Mouse (Mus musculus): ENCODE results near the gene Ppp1r26. TPM values are rescaled to one million over a fixed set of nuclear protein-coding genes. Genes with fewer than 3 reads are reported as not detected.
A peak's percentile ranks its signal among the peaks of the same experiment; 100 is the strongest.

Gene Ppp1r26
- polyA plus RNA-seq, 1 experiment from 2014 or later = 2.3 TPM

GRCm38 (mm10) chr2:28430846-28431245 lies 15.8 kb upstream of the Ppp1r26 start:
- no peak overlapping the region for H3K27ac ChIP-seq (ENCODE audit: low read depth, low read length)
- ATAC-seq (replicated peaks; ENCODE audit: insufficient number of reproducible peaks, low FRiP score, low TSS enrichment) = no peak
- 0 out of 2 replicates have a peak, but pooled peaks cover 3% of the 10 kb centered on the region for H3K9me3 ChIP-seq (replicated peaks; ENCODE audit: control insufficient read depth, low read length)
- H3K4me2 ChIP-seq = no peak overlapping the region
- H3K9ac ChIP-seq (ENCODE audit: low read depth, low read length) = no peak overlapping the region
- no peaks in the 10 kb centered on the region for H3K36me3 ChIP-seq (ENCODE audit: control insufficient read depth, insufficient read depth, low read length)
- WGBS (ENCODE audit: insufficient replicate concordance) = 37% methylated on average over 6 of the region's 6 CpGs
- no peaks in the 10 kb centered on the region for H3K4me1 ChIP-seq (ENCODE audit: control insufficient read depth, insufficient read depth, low read length)
- no peak overlapping the region for H3K4me3 ChIP-seq (ENCODE audit: low read depth, low read length)
- H3K27me3 ChIP-seq (ENCODE audit: control insufficient read depth, insufficient read depth, low read length) = no peaks in the 10 kb centered on the region

- Histone ChIP-seq H3K36me3 (ENCODE audit: control insufficient read depth, insufficient read depth, low read length) (no peaks in the 10 kb centered on the region), H3K4me1 (ENCODE audit: control insufficient read depth, insufficient read depth, low read length) (no peaks in the 10 kb centered on the region), H3K4me3 (ENCODE audit: low read depth, low read length) (no peak overlapping the region), H3K9ac (ENCODE audit: low read depth, low read length) (no peak overlapping the region), H3K27me3 (ENCODE audit: control insufficient read depth, insufficient read depth, low read length) (no peaks in the 10 kb centered on the region), H3K9me3 (replicated peaks; ENCODE audit: control insufficient read depth, low read length) (0 out of 2 replicates have a peak, but pooled peaks cover 3% of the 10 kb centered on the region), H3K4me2 (no peak overlapping the region), H3K27ac (ENCODE audit: low read depth, low read length) (no peak overlapping the region)
- no peak for ATAC-seq (replicated peaks; ENCODE audit: insufficient number of reproducible peaks, low FRiP score, low TSS enrichment)
- WGBS (ENCODE audit: insufficient replicate concordance) = 25% methylated on average over 1 of the region's 1 CpGs
Measured at GRCm38 (mm10) chr2:28432811-28433210, 13.8 kb upstream of the Ppp1r26 start.

DNA sequence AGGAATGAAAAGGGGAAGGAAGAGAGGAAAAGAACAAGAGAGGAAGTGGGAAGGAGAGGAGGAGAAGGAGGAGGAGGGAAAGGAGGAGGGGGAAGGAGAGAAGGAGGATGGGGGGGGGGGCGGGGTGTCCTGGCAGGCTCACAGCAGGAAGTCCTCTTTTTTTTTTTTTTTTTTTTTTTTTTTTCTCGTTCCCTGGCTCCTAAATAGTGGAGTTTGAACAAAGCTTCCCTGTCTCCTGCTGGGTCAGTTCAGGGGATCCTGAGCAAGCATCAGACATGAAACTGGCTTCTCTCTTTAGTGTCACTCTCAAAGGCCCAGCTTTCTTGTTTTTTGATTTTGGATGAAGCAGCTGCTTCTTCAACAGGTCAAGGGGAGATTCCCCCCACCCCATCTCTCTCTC lies 13.1 kb upstream of the Ppp1r26 start:
- H3K9me3 ChIP-seq (replicated peaks; ENCODE audit: control insufficient read depth, low read length) = 0 out of 2 replicates have a peak, but pooled peaks cover 3% of the 10 kb centered on the region
- H3K27me3 ChIP-seq (ENCODE audit: control insufficient read depth, insufficient read depth, low read length) = no peaks in the 10 kb centered on the region
- H3K4me1 ChIP-seq (ENCODE audit: control insufficient read depth, insufficient read depth, low read length) = no peaks in the 10 kb centered on the region
- H3K36me3 ChIP-seq (ENCODE audit: control insufficient read depth, insufficient read depth, low read length) = no peaks in the 10 kb centered on the region
- ATAC-seq (replicated peaks; ENCODE audit: insufficient number of reproducible peaks, low FRiP score, low TSS enrichment) = no peak
- no peak overlapping the region for H3K4me2 ChIP-seq
- H3K4me3 ChIP-seq (ENCODE audit: low read depth, low read length) = no peak overlapping the region
- H3K27ac ChIP-seq (ENCODE audit: low read depth, low read length) = no peak overlapping the region
- no peak overlapping the region for H3K9ac ChIP-seq (ENCODE audit: low read depth, low read length)
- 0% methylated on average over 1 of the region's 2 CpGs for WGBS (ENCODE audit: insufficient replicate concordance)

DNA sequence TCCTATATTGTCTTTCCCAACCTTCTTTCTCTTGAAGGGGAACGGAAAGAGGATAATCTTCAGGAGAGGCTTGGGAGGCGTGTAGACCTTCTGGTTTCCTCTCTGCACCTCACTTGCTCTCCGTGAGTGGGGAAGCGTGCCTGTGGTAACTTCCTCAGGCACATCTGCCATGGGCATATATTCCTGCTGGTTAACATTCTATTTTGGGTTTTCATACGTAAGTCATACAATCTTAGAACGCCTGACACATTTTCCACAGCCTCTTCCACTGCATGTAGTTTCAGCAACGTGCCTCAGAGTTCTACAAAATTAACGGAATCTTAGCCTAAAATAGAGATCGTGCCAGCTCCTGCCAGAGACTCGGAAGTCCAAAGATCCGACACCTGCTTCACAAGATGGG lies 11.2 kb upstream of the Ppp1r26 start:
- Histone ChIP-seq H3K9me3 (replicated peaks; ENCODE audit: control insufficient read depth, low read length) (no peaks in the 10 kb centered on the region), H3K4me2 (no peak overlapping the region), H3K4me1 (ENCODE audit: control insufficient read depth, insufficient read depth, low read length) (no peaks in the 10 kb centered on the region), H3K4me3 (ENCODE audit: low read depth, low read length) (no peak overlapping the region), H3K27me3 (ENCODE audit: control insufficient read depth, insufficient read depth, low read length) (no peaks in the 10 kb centered on the region), H3K9ac (ENCODE audit: low read depth, low read length) (no peak overlapping the region), H3K36me3 (ENCODE audit: control insufficient read depth, insufficient read depth, low read length) (no peaks in the 10 kb centered on the region), H3K27ac (ENCODE audit: low read depth, low read length) (no peak overlapping the region)
- ATAC-seq (replicated peaks; ENCODE audit: insufficient number of reproducible peaks, low FRiP score, low TSS enrichment) = no peak
- WGBS (ENCODE audit: insufficient replicate concordance) = 82% methylated on average over 11 of the region's 11 CpGs

GRCm38 (mm10) chr2:28440842-28441241 lies 5.8 kb upstream of the Ppp1r26 start:
- Histone ChIP-seq H3K9me3 (replicated peaks; ENCODE audit: control insufficient read depth, low read length) (no peaks in the 10 kb centered on the region), H3K27me3 (ENCODE audit: control insufficient read depth, insufficient read depth, low read length) (peaks cover 9% of the 10 kb centered on the region), H3K36me3 (ENCODE audit: control insufficient read depth, insufficient read depth, low read length) (no peaks in the 10 kb centered on the region), H3K9ac (ENCODE audit: low read depth, low read length) (no peak overlapping the region), H3K27ac (ENCODE audit: low read depth, low read length) (no peak overlapping the region), H3K4me3 (ENCODE audit: low read depth, low read length) (no peak overlapping the region), H3K4me1 (ENCODE audit: control insufficient read depth, insufficient read depth, low read length) (no peaks in the 10 kb centered on the region), H3K4me2 (no peak overlapping the region)
- ATAC-seq (replicated peaks; ENCODE audit: insufficient number of reproducible peaks, low FRiP score, low TSS enrichment) = no peak
- 63% methylated on average over 6 of the region's 6 CpGs for WGBS (ENCODE audit: insufficient replicate concordance)

- Histone ChIP-seq H3K9ac (ENCODE audit: low read depth, low read length) (no peak overlapping the region), H3K27ac (ENCODE audit: low read depth, low read length) (no peak overlapping the region), H3K27me3 (ENCODE audit: control insufficient read depth, insufficient read depth, low read length) (peaks cover 16% of the 10 kb centered on the region), H3K4me3 (ENCODE audit: low read depth, low read length) (no peak overlapping the region), H3K4me2 (no peak overlapping the region), H3K4me1 (ENCODE audit: control insufficient read depth, insufficient read depth, low read length) (no peaks in the 10 kb centered on the region), H3K9me3 (replicated peaks; ENCODE audit: control insufficient read depth, low read length) (no peaks in the 10 kb centered on the region), H3K36me3 (ENCODE audit: control insufficient read depth, insufficient read depth, low read length) (no peaks in the 10 kb centered on the region)
- 73% methylated on average over 4 of the region's 4 CpGs for WGBS (ENCODE audit: insufficient replicate concordance)
- no peak for ATAC-seq (replicated peaks; ENCODE audit: insufficient number of reproducible peaks, low FRiP score, low TSS enrichment)
Measured at GRCm38 (mm10) chr2:28445082-28445481, 1.5 kb upstream of the Ppp1r26 start.

DNA sequence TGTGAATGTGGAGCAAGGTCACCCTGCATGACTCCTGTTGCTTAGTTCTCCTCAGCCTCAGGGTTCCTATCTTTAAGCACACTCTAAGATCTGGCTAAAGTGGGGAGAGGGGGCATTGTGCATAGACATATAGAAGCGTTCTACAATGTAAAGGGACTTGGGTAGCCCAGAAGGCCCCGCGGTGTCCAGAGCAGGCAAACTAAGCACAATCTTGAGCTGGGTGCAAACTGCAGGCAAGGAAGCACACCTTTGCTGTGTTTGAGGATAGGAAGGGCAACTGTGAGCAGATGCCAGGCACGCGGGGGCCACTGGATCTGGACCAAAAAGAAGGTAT lies 452 bp upstream of the Ppp1r26 start:
- no peak for ATAC-seq (replicated peaks; ENCODE audit: insufficient number of reproducible peaks, low FRiP score, low TSS enrichment)
- no peaks in the 10 kb centered on the region for H3K36me3 ChIP-seq (ENCODE audit: control insufficient read depth, insufficient read depth, low read length)
- H3K27ac ChIP-seq (ENCODE audit: low read depth, low read length) = no peak overlapping the region
- peaks cover 16% of the 10 kb centered on the region for H3K27me3 ChIP-seq (ENCODE audit: control insufficient read depth, insufficient read depth, low read length)
- H3K4me1 ChIP-seq (ENCODE audit: control insufficient read depth, insufficient read depth, low read length) = no peaks in the 10 kb centered on the region
- no peaks in the 10 kb centered on the region for H3K9me3 ChIP-seq (replicated peaks; ENCODE audit: control insufficient read depth, low read length)
- H3K9ac ChIP-seq (ENCODE audit: low read depth, low read length) = peak overlapping the region; percentile 76
- peak overlapping the region; percentile 72 for H3K4me3 ChIP-seq (ENCODE audit: low read depth, low read length)
- 9% methylated on average over 5 of the region's 5 CpGs for WGBS (ENCODE audit: insufficient replicate concordance)
- peak overlapping the region; percentile 76 for H3K4me2 ChIP-seq

DNA sequence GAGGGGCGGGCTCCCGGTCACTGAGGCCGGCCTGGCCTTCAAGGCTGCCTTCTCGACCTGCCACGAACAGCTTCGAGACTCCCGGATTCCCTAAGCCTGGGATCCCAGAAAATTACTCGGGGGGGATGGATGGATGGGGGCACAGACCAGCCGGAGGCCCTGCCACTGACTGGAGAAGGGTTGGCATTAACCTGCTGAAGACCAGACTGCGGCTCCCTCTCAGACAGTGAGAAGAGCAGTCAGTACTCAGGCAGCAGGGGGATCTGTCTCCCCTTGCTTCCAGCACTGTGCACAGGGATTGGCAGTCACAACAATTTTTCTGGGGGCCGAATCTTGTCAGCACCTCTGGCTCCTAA lies 693 bp downstream of the Ppp1r26 start:
- Histone ChIP-seq H3K27me3 (ENCODE audit: control insufficient read depth, insufficient read depth, low read length) (peaks cover 16% of the 10 kb centered on the region), H3K9ac (ENCODE audit: low read depth, low read length) (peak overlapping the region; percentile 76), H3K4me1 (ENCODE audit: control insufficient read depth, insufficient read depth, low read length) (no peaks in the 10 kb centered on the region), H3K4me3 (ENCODE audit: low read depth, low read length) (peak overlapping the region; percentile 72), H3K36me3 (ENCODE audit: control insufficient read depth, insufficient read depth, low read length) (no peaks in the 10 kb centered on the region), H3K27ac (ENCODE audit: low read depth, low read length) (no peak overlapping the region), H3K9me3 (replicated peaks; ENCODE audit: control insufficient read depth, low read length) (no peaks in the 10 kb centered on the region), H3K4me2 (peak overlapping the region; percentile 76)
- ATAC-seq (replicated peaks; ENCODE audit: insufficient number of reproducible peaks, low FRiP score, low TSS enrichment) = no peak
- WGBS (ENCODE audit: insufficient replicate concordance) = 11% methylated on average over 11 of the region's 11 CpGs

GRCm38 (mm10) chr2:28451663-28452062 lies 5.1 kb downstream of the Ppp1r26 start:
- 77% methylated on average over 11 of the region's 11 CpGs for WGBS (ENCODE audit: insufficient replicate concordance)
- H3K4me1 ChIP-seq (ENCODE audit: control insufficient read depth, insufficient read depth, low read length) = no peaks in the 10 kb centered on the region
- no peak for ATAC-seq (replicated peaks; ENCODE audit: insufficient number of reproducible peaks, low FRiP score, low TSS enrichment)

More at GRCm38 (mm10) chr2:28451663-28452062, 5.1 kb downstream of the Ppp1r26 start:
- Histone ChIP-seq H3K27me3 (ENCODE audit: control insufficient read depth, insufficient read depth, low read length) (no peaks in the 10 kb centered on the region; the same call in 1 of the 2 replicates), H3K9me3 (replicated peaks; ENCODE audit: control insufficient read depth, low read length) (no peaks in the 10 kb centered on the region), H3K9ac (ENCODE audit: low read depth, low read length) (no peak overlapping the region), H3K4me3 (ENCODE audit: low read depth, low read length) (no peak overlapping the region), H3K36me3 (ENCODE audit: control insufficient read depth, insufficient read depth, low read length) (no peaks in the 10 kb centered on the region), H3K27ac (ENCODE audit: low read depth, low read length) (no peak overlapping the region), H3K4me2 (no peak overlapping the region)

Measured in heart, embryonic 11.5 days (tissue).